In genomic region chr2:93572565-93572964, GRCm38 (mm10) we compare ENCODE assay signal across 17 mouse cellular contexts. TPM values are rescaled to one million over a fixed set of nuclear protein-coding genes. Genes with fewer than 3 reads are reported as not detected.
DNase-seq lines count a peak whose midpoint lies in the region; ATAC-seq lines count a peak whose summit lies in the region.
"Had no signal": no experiment of that assay in that cellular context is flagged by ENCODE, and none has a peak within 500 bp of the region (broad histone marks: within the 10 kb centered on the region; RNA-seq: fewer than 3 reads in every experiment).

No protein-coding gene starts in this region.

- WGBS in liver, embryonic 12.5 days (ENCODE audit: insufficient replicate concordance) = 46% methylated on average over 5 of the region's 5 CpGs

- no peaks in the 10 kb centered on the region for H3K4me1 ChIP-seq in liver, embryonic 12.5 days

- no peaks in the 10 kb centered on the region for H3K36me3 ChIP-seq in liver, embryonic 12.5 days
- H3K36me3 ChIP-seq: heart, embryonic 12.5 days; hindbrain, embryonic 12.5 days had no signal

- H3K27ac ChIP-seq in liver, embryonic 12.5 days = no peak overlapping the region
- H3K27ac ChIP-seq: hindbrain, embryonic 12.5 days had no signal

- H3K4me3 ChIP-seq in liver, embryonic 12.5 days = no peak overlapping the region
- H3K4me3 ChIP-seq: heart, embryonic 12.5 days; hindbrain, embryonic 12.5 days had no signal

- H3K4me2 ChIP-seq in liver, embryonic 12.5 days = no peak overlapping the region
- H3K4me2 ChIP-seq: heart, embryonic 12.5 days; hindbrain, embryonic 12.5 days had no signal

- H3K9me3 ChIP-seq in liver, embryonic 12.5 days (replicated peaks) = no peaks in the 10 kb centered on the region
- H3K9me3 ChIP-seq: heart, embryonic 12.5 days; hindbrain, embryonic 12.5 days had no signal

- DNase-seq in layer of hippocampus, adult 18-20 months (ENCODE audit: low spot score in 2 of 2) = peak; percentile 30 to 48
- DNase-seq in layer of hippocampus, adult 11-12 months (ENCODE audit: low spot score) = no peak
- DNase-seq in NIH3T3 (ENCODE audit: low read depth) = peak; percentile 13
- DNase-seq in adipocyte (ENCODE audit: low spot score) = peak; percentile 59
- peak; percentile 39 for DNase-seq in fibroblast of lung, adult 2 months (ENCODE audit: low read depth)
- no peak for DNase-seq in embryo, embryonic 9.5 days (ENCODE audit: extremely low spot score)
- DNase-seq: kidney, adult 8-10 months; liver had no signal

- no peak overlapping the region for H3K9ac ChIP-seq in liver, embryonic 12.5 days
- H3K9ac ChIP-seq: heart, embryonic 12.5 days; hindbrain, embryonic 12.5 days had no signal

- no peak for ATAC-seq in erythroblast, adult 5-6 weeks (replicated peaks; ENCODE audit: low FRiP score, poor library complexity, severe bottlenecking)
- ATAC-seq in liver, embryonic 12.5 days = no peak

- H3K27me3 ChIP-seq in liver, embryonic 12.5 days (replicated peaks) = no peaks in the 10 kb centered on the region; the same call in 1 of the 2 replicates
- H3K27me3 ChIP-seq: hindbrain, embryonic 12.5 days had no signal

RNA-seq across cellular contexts. Expression of gene Gm10803, which starts 12.2 kb away (rescaled TPM):
- total RNA-seq in layer of hippocampus, adult 18-20 months (2021) = not detected
- not detected in 2 replicates for total RNA-seq in erythroblast, adult 5-6 weeks (2015; ENCODE audit: low replicate concordance)
- total RNA-seq in erythroblast, adult 5-6 weeks (2017; ENCODE audit: low replicate concordance) = 0.17 TPM in 1 of 2 replicates, not detected in the other
- polyA plus RNA-seq in liver, embryonic 12.5 days (2016; fragmentation: Nextera tagmentation; extraction: Ambion mirVana) = not detected in 2 replicates
- total RNA-seq: layer of hippocampus, adult 8-10 months; megakaryocyte-erythroid progenitor cell, adult 5-6 weeks had no signal
- polyA plus RNA-seq: frontal cortex, adult 2 months; heart, embryonic 12.5 days; hindbrain, embryonic 12.5 days; spleen, adult 2 months; thymus, postnatal 0 days had no signal

Comparison
In these comparisons a context has a peak if more than half of its experiments do, and no peak if none do; other contexts are left out.
1. DNase-seq: peak in layer of hippocampus, adult 18-20 months (2 of 2), NIH3T3 (single experiment), adipocyte (single experiment) and fibroblast of lung, adult 2 months (single experiment); none in layer of hippocampus, adult 11-12 months (single experiment) and embryo, embryonic 9.5 days (single experiment).